Mouse (Mus musculus) liver, postnatal 0 days (tissue): ENCODE measurements around the gene Ptprg. TPM values are rescaled to one million over a fixed set of nuclear protein-coding genes. Genes with fewer than 3 reads are reported as not detected.

ENCODE experiments used
- ATAC-seq: fragments of 200-750 bp; cut with Nextera tagmentation; 2 replicates; pipeline ENCODE4 v1.8.0; 2017; ENCODE audit warnings: mild to moderate bottlenecking, moderate library complexity
- DNase-seq: peaks from one replicate; pipeline ENCODE4 v3.0.0-alpha.2; 2016
- H3K27ac ChIP-seq: fragments of 300-500 bp; sonication (generic); 2 replicates; pipeline ENCODE4 v1.5.1; 2014; ENCODE audit warnings: antibody characterized with exemption, moderate library complexity, mild to moderate bottlenecking, low read depth
- H3K27me3 ChIP-seq: fragments of 300-500 bp; sonication (generic); 2 replicates; pipeline ENCODE4 v1.6.1; 2014; ENCODE audit warnings: low read length, control low read depth, mixed read lengths; ENCODE audit not compliant: insufficient read depth
- H3K36me3 ChIP-seq: fragments of 300-500 bp; sonication (generic); replicated peaks from 2 replicates; pipeline ENCODE4 v1.6.1; 2014; ENCODE audit warnings: mild to moderate bottlenecking, control low read depth, low read length, moderate library complexity, mixed read lengths; ENCODE audit not compliant: insufficient read depth
- H3K4me1 ChIP-seq: fragments of 300-500 bp; sonication (generic); 2 replicates; pipeline ENCODE4 v1.6.1; 2014; ENCODE audit warnings: antibody characterized with exemption, mild to moderate bottlenecking, control low read depth; ENCODE audit not compliant: insufficient read depth
- H3K4me2 ChIP-seq: fragments of 300-500 bp; sonication (generic); 2 replicates; pipeline ENCODE4 v1.6.1; 2014; ENCODE audit warnings: low read depth, mild to moderate bottlenecking, low read length, moderate library complexity, mixed read lengths
- H3K4me3 ChIP-seq: fragments of 300-500 bp; sonication (generic); 2 replicates; pipeline ENCODE4 v1.5.1; 2014; ENCODE audit warnings: low read depth, low read length
- H3K9ac ChIP-seq: fragments of 300-500 bp; sonication (generic); replicated peaks from 2 replicates; pipeline ENCODE4 v1.6.1; 2014; ENCODE audit warnings: mild to moderate bottlenecking, moderate library complexity
- H3K9me3 ChIP-seq: fragments of 300-500 bp; sonication (generic); 2 replicates; pipeline ENCODE4 v1.6.1; 2016; ENCODE audit warnings: mild to moderate bottlenecking, control low read depth, low read length, mixed read lengths
- CTCF ChIP-seq: sonication (generic); IDR thresholded peaks from 2 replicates; pipeline ENCODE4 v1.5.1; 2016; ENCODE audit warnings: antibody characterized with exemption, low read depth
- EP300 ChIP-seq: IDR thresholded peaks from 2 replicates; pipeline ENCODE4 v1.6.1; 2016; ENCODE audit warnings: antibody characterized with exemption, low read depth, mild to moderate bottlenecking
- WGBS: fragments of 180-500 bp; shearing (Covaris S2); extraction: QIAGEN DNeasy Blood & Tissue Kit; methylation state at CpG from one replicate; pipeline ENCODE4 v1.1.7; 2014; ENCODE audit not compliant: insufficient replicate concordance; 5-methylcytosine and 5-hydroxymethylcytosine counted together
- polyA plus RNA-seq: library from polyadenylated mRNA; unstranded; fragments of >200 nt; fragmentation: Nextera tagmentation; extraction: Ambion mirVana; gene quantifications from 2 replicates; pipeline ENCODE4 v1.2.1, GENCODE M21; 2015

Ptprg gene
- polyA plus RNA-seq, 1 experiment from 2014 or later: 2.7 TPM

DNA sequence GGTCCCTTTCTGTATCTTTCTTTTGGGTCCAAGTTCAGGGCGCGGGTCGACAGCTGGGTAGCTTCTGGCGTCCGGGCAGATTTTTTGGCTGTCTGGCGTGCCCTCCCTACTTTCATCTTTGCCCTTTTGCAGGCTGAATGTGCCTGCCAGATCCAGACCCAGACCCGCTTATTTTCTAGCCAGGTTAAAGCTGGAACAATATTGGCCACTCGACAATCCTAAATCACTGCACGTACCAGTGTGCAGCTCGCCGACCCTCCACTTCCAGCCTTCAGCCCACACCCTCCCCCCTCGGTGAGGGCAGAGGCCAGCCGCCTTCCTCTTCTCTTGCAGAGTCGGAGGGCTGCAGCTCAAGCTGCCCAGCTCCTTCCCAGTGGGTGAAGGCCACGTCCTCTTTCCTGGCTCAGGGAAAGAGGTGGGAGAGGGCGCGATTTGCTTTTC, 1.7 kb downstream of the Ptprg start:
- TF ChIP-seq EP300: no peak
- no peak for TF ChIP-seq CTCF
- Histone ChIP-seq H3K4me3 (peak overlapping the region; percentile 60), H3K4me1 (peaks cover 5% of the 10 kb centered on the region; the same call in 1 of the 2 replicates), H3K27ac (no peak overlapping the region), H3K27me3 (peaks cover 30% of the 10 kb centered on the region), H3K36me3 (no peaks in the 10 kb centered on the region), H3K9ac (peak overlapping the region; percentile 71), H3K9me3 (no peaks in the 10 kb centered on the region), H3K4me2 (peak overlapping the region; percentile 85)
- DNase-seq (no peak), ATAC-seq (no peak)
- under 1% methylated on average over 17 of the region's 17 CpGs for WGBS

DNA sequence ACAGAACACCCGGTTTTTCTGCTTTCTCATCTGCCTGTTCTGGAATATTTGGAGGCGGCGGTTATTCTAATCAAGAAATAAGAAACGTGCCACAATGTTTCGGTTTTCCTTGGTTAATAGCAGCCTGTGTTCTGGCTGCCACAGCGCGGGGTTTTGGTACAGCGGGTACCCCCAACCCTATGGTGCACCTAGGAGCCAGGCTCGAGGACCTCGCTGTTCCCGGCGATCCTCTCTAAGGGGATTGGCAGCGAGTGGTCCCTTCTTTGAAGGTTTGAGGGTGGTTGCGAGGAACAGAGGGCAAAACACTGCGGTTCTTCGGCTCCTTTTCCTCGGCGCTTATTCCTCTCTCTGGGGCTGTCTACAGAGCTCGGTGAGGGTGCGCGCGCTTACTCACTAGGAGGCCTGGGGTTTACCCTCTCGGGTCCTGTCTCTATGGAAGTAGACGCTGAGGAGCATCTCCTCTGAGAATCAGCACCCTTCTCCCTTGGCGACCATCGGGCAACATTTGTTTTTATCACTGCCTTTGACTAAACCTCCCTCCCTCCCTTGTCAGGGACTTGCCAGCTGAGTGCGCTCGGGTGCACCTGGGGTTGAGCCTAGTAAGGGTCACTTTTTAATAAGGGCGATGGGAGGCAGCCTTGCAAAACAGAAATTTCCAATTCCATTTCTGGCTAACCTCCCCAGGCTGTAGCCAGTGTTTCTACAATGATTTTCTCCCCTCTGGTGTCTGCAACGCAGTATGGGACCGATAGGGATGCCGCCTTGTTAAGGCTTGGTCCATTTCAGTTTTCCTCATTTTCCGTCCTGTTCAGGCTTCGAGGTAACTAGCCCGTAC, 2.4 kb downstream of the Ptprg start:
- Histone ChIP-seq H3K4me2 (peak overlapping the region; percentile 85), H3K27me3 (peaks cover 30% of the 10 kb centered on the region), H3K9ac (0 out of 2 replicates have a peak overlapping the region, but pooled peaks have one; percentile 71), H3K36me3 (no peaks in the 10 kb centered on the region), H3K9me3 (no peaks in the 10 kb centered on the region), H3K27ac (no peak overlapping the region), H3K4me3 (peak overlapping the region; percentile 60), H3K4me1 (peaks cover 5% of the 10 kb centered on the region; the same call in 1 of the 2 replicates)
- TF ChIP-seq CTCF (no peak), EP300 (no peak)
- WGBS: 3% methylated on average over 35 of the region's 35 CpGs
- ATAC-seq (no peak), DNase-seq (no peak)

GRCm38 (mm10) chr14:11556356-11557130, 3.2 kb downstream of the Ptprg start:
- WGBS: 9% methylated on average over 26 of the region's 26 CpGs
- Histone ChIP-seq H3K4me1 (peaks cover 5% of the 10 kb centered on the region; the same call in 1 of the 2 replicates), H3K4me2 (peak overlapping the region; percentile 85), H3K27me3 (peaks cover 30% of the 10 kb centered on the region), H3K36me3 (no peaks in the 10 kb centered on the region), H3K9me3 (no peaks in the 10 kb centered on the region), H3K4me3 (peak overlapping the region; percentile 60), H3K9ac (peak overlapping the region; percentile 44; the same call in 1 of the 2 replicates), H3K27ac (no peak overlapping the region)
- ATAC-seq (no peak), DNase-seq (peak; percentile 61)
- peak; percentile 65 for TF ChIP-seq CTCF
- TF ChIP-seq EP300: no peak

GRCm38 (mm10) chr14:11558496-11558895, 5.2 kb downstream of the Ptprg start:
- DNase-seq (no peak), ATAC-seq (no peak)
- H3K9me3 ChIP-seq: no peaks in the 10 kb centered on the region
- no peak overlapping the region for H3K9ac ChIP-seq
- H3K4me3 ChIP-seq: no peak overlapping the region
- H3K36me3 ChIP-seq: no peaks in the 10 kb centered on the region
- H3K27ac ChIP-seq: no peak overlapping the region
- H3K27me3 ChIP-seq: peaks cover 24% of the 10 kb centered on the region
- TF ChIP-seq EP300: no peak
- no peak for TF ChIP-seq CTCF
- peaks cover 5% of the 10 kb centered on the region; the same call in 1 of the 2 replicates for H3K4me1 ChIP-seq
- H3K4me2 ChIP-seq: no peak overlapping the region

GRCm38 (mm10) chr14:11560641-11561232, 7.4 kb downstream of the Ptprg start:
- H3K36me3 ChIP-seq: no peaks in the 10 kb centered on the region
- H3K27ac ChIP-seq: no peak overlapping the region
- H3K4me1 ChIP-seq: peaks cover 5% of the 10 kb centered on the region
- 0 out of 2 replicates have a peak, but pooled peaks cover 2% of the 10 kb centered on the region for H3K27me3 ChIP-seq
- ATAC-seq (no peak), DNase-seq (no peak)
- TF ChIP-seq EP300 (no peak), CTCF (no peak)
- no peak overlapping the region for H3K9ac ChIP-seq
- 62% methylated on average over 8 of the region's 8 CpGs for WGBS
- no peak overlapping the region for H3K4me3 ChIP-seq
- no peak overlapping the region for H3K4me2 ChIP-seq
- H3K9me3 ChIP-seq: no peaks in the 10 kb centered on the region

DNA sequence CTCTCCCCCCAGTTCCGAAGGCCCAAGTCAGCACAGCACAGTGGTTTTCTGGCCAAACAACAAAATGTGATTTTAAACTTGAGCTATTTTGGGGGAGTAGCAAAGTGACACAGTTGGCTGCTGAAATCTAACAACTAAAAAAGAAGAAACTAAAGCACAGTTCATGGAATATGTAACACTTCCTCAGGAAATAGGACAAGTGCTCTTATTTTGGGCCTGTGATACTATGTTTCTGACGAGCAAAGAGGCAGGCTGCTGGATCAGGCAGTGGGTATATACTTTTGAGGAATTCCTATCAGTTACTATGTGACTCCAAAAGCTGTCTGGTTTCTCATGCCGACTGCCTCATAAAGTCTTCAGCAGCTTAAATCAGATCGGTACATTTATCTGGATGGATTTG, 8.1 kb downstream of the Ptprg start:
- WGBS: 72% methylated on average over 4 of the region's 4 CpGs
- TF ChIP-seq EP300 (no peak), CTCF (no peak)
- Histone ChIP-seq H3K9me3 (no peaks in the 10 kb centered on the region), H3K4me3 (no peak overlapping the region), H3K36me3 (no peaks in the 10 kb centered on the region), H3K4me1 (peaks cover 2% of the 10 kb centered on the region), H3K27me3 (no peaks in the 10 kb centered on the region), H3K9ac (no peak overlapping the region), H3K4me2 (no peak overlapping the region), H3K27ac (no peak overlapping the region)
- DNase-seq: no peak
- ATAC-seq: no peak
